Mouse (Mus musculus) lung, embryonic 14.5 days (tissue): ENCODE measurements around the gene Phox2b. TPM values are rescaled to one million over a fixed set of nuclear protein-coding genes. Genes with fewer than 3 reads are reported as not detected.

ENCODE experiments used
- ATAC-seq: fragments of 200-750 bp; cut with Nextera tagmentation; 2 replicates; pipeline ENCODE4 v1.8.0; 2017; ENCODE audit warnings: mild to moderate bottlenecking, moderate TSS enrichment, moderate library complexity; ENCODE audit not compliant: insufficient read depth
- DNase-seq: peaks from one replicate; pipeline ENCODE4 v3.0.0-alpha.2; 2015
- H3K27ac ChIP-seq: fragments of 300-500 bp; sonication (generic); 2 replicates; pipeline ENCODE4 v1.5.1; 2014; ENCODE audit warnings: low read depth, mild to moderate bottlenecking, moderate library complexity
- H3K27me3 ChIP-seq: fragments of 300-500 bp; sonication (generic); 2 replicates; pipeline ENCODE4 v1.6.1; 2014; ENCODE audit warnings: low read length, control low read depth; ENCODE audit not compliant: insufficient read depth
- H3K36me3 ChIP-seq: fragments of 300-500 bp; sonication (generic); 2 replicates; pipeline ENCODE4 v1.6.1; 2014; ENCODE audit warnings: control low read depth; ENCODE audit not compliant: insufficient read depth
- H3K4me1 ChIP-seq: fragments of 300-500 bp; sonication (generic); 2 replicates; pipeline ENCODE4 v1.6.1; 2014; ENCODE audit warnings: antibody characterized with exemption, control low read depth; ENCODE audit not compliant: insufficient read depth
- H3K4me2 ChIP-seq: fragments of 300-500 bp; sonication (generic); 2 replicates; pipeline ENCODE4 v1.6.1; 2014; ENCODE audit warnings: mild to moderate bottlenecking
- H3K4me3 ChIP-seq: fragments of 300-500 bp; sonication (generic); 2 replicates; pipeline ENCODE4 v1.5.1; 2014; ENCODE audit warnings: low read depth, low read length
- H3K9ac ChIP-seq: fragments of 300-500 bp; sonication (generic); 2 replicates; pipeline ENCODE4 v1.6.1; 2014
- H3K9me3 ChIP-seq: fragments of 300-500 bp; sonication (generic); 2 replicates; pipeline ENCODE4 v1.6.1; 2016; ENCODE audit warnings: low read depth, low read length, control low read depth
- CTCF ChIP-seq: IDR thresholded peaks from 2 replicates; pipeline ENCODE4 v1.5.1; 2016; ENCODE audit warnings: antibody characterized with exemption, low read depth
- WGBS: fragments of 180-500 bp; shearing (Covaris S2); extraction: QIAGEN DNeasy Blood & Tissue Kit; methylation state at CpG from one replicate; pipeline ENCODE4 v1.1.7; 2014; 5-methylcytosine and 5-hydroxymethylcytosine counted together
- microRNA-seq: library from miRNA; unstranded; fragments of <30 nt; microRNA quantifications from one replicate; pipeline ENCODE4, GENCODE M21; 2016; ENCODE audit warnings: borderline number of aligned reads
- polyA plus RNA-seq: library from polyadenylated mRNA; unstranded; fragments of >200 nt; fragmentation: Nextera tagmentation; extraction: Ambion mirVana; gene quantifications from 2 replicates; pipeline ENCODE4 v1.2.1, GENCODE M21; 2014

The Phox2b gene
- polyA plus RNA-seq, 1 experiment from 2014 or later, result 0.46 TPM

GRCm38 (mm10) chr5:67083117-67083516, 16.0 kb downstream of the Phox2b start:
- peaks cover 2% of the 10 kb centered on the region; the same call in 1 of the 2 replicates for H3K27me3 ChIP-seq
- H3K4me2 ChIP-seq, result no peak overlapping the region
- no peak overlapping the region for H3K27ac ChIP-seq
- WGBS, result 41% methylated on average over 6 of the region's 6 CpGs
- H3K36me3 ChIP-seq, result no peaks in the 10 kb centered on the region
- DNase-seq (no peak), ATAC-seq (no peak)
- no peak overlapping the region for H3K9ac ChIP-seq
- no peak for TF ChIP-seq CTCF
- peaks cover 10% of the 10 kb centered on the region; the same call in 1 of the 2 replicates for H3K9me3 ChIP-seq
- no peaks in the 10 kb centered on the region for H3K4me1 ChIP-seq
- H3K4me3 ChIP-seq, result no peak overlapping the region

GRCm38 (mm10) chr5:67063596-67063995, 35.5 kb downstream of the Phox2b start:
- Histone ChIP-seq H3K27me3 (no peaks in the 10 kb centered on the region), H3K4me2 (no peak overlapping the region), H3K9me3 (no peaks in the 10 kb centered on the region), H3K27ac (no peak overlapping the region), H3K4me1 (no peaks in the 10 kb centered on the region), H3K36me3 (no peaks in the 10 kb centered on the region), H3K9ac (no peak overlapping the region), H3K4me3 (no peak overlapping the region)
- DNase-seq (no peak), ATAC-seq (no peak)
- WGBS, result 65% methylated on average over 9 of the region's 9 CpGs
- no peak for TF ChIP-seq CTCF

GRCm38 (mm10) chr5:67060519-67060918, 38.6 kb downstream of the Phox2b start:
- no peak overlapping the region for H3K4me2 ChIP-seq
- H3K9me3 ChIP-seq, result no peaks in the 10 kb centered on the region; the same call in 1 of the 2 replicates
- no peak overlapping the region for H3K4me3 ChIP-seq
- H3K27me3 ChIP-seq, result no peaks in the 10 kb centered on the region
- H3K36me3 ChIP-seq, result 0 out of 2 replicates have a peak, but pooled peaks cover under 1% of the 10 kb centered on the region
- WGBS, result 37% methylated on average over 4 of the region's 4 CpGs
- TF ChIP-seq CTCF, result no peak
- no peaks in the 10 kb centered on the region for H3K4me1 ChIP-seq
- DNase-seq, result no peak
- no peak overlapping the region for H3K9ac ChIP-seq
- no peak overlapping the region for H3K27ac ChIP-seq
- no peak for ATAC-seq

GRCm38 (mm10) chr5:67057803-67058202, 41.3 kb downstream of the Phox2b start:
- Histone ChIP-seq H3K36me3 (0 out of 2 replicates have a peak, but pooled peaks cover 5% of the 10 kb centered on the region), H3K4me3 (no peak overlapping the region), H3K4me1 (no peaks in the 10 kb centered on the region), H3K4me2 (no peak overlapping the region), H3K9ac (no peak overlapping the region), H3K27me3 (no peaks in the 10 kb centered on the region), H3K27ac (no peak overlapping the region), H3K9me3 (no peaks in the 10 kb centered on the region; the same call in 1 of the 2 replicates)
- ATAC-seq (no peak), DNase-seq (no peak)
- TF ChIP-seq CTCF, result peak; percentile 37; the same call in 1 of the 2 replicates
- 79% methylated on average over 6 of the region's 6 CpGs for WGBS

GRCm38 (mm10) chr5:67048003-67048402, 51.1 kb downstream of the Phox2b start:
- Histone ChIP-seq H3K4me1 (no peaks in the 10 kb centered on the region), H3K27me3 (no peaks in the 10 kb centered on the region), H3K36me3 (peaks cover 15% of the 10 kb centered on the region; the same call in 1 of the 2 replicates), H3K4me2 (no peak overlapping the region), H3K9ac (no peak overlapping the region), H3K9me3 (no peaks in the 10 kb centered on the region), H3K27ac (no peak overlapping the region), H3K4me3 (no peak overlapping the region)
- DNase-seq (peak; percentile 89), ATAC-seq (0 out of 2 replicates have a peak, but pooled peaks have one; percentile 17)
- peak; percentile 94 for TF ChIP-seq CTCF
- WGBS, result 14% methylated on average over 4 of the region's 4 CpGs

Small RNA genes within 50 kb of the gene (microRNA-seq; reads per million reads assigned to microRNA genes)
- not detected for gene Gm23841

Other genes starting within 250 kb of the Phox2b start
- 73.9 and 77.9 TPM in 2 replicates for gene Tmem33, start 161.3 kb upstream of the Phox2b start, polyA plus RNA-seq
- 93.7 and 109 TPM in 2 replicates for gene Slc30a9, start 207.7 kb upstream of the Phox2b start, polyA plus RNA-seq